Mouse (Mus musculus) myocyte (in vitro differentiated cells): Measurements from ENCODE around the gene Ncam1.
A peak's percentile ranks its signal among the peaks of the same experiment; 100 is the strongest.

Experiments
- POLR2A ChIP-seq: IDR thresholded peaks from one replicate; pipeline ENCODE4 v1.6.1; 2011; ENCODE audit warnings: low read depth, mild to moderate bottlenecking, control low read depth, moderate library complexity; ENCODE audit not compliant: insufficient read length
- POLR2AphosphoS2 ChIP-seq: IDR thresholded peaks from one replicate; pipeline ENCODE4 v1.6.1; 2011; ENCODE audit warnings: low read depth, control low read depth; ENCODE audit not compliant: insufficient read length

GRCm38 (mm10) chr9:49537814-49538213 lies 260.9 kb downstream of the Ncam1 start:
- no peak for TF ChIP-seq POLR2A
- peak; percentile 12 for TF ChIP-seq POLR2AphosphoS2
